Mouse (Mus musculus) cerebellum, adult 9-10 months (tissue): ENCODE measurements at regions not wholly inside any gene's neighbourhood (a gene's known extent, or its start where the extent isn't known, plus 50 kb on each side); places are given as distances from the start of the nearest gene placed in this dataset.

Experiments used
- DNase-seq: peaks from one replicate; pipeline ENCODE4 v3.0.0; 2022

DNA sequence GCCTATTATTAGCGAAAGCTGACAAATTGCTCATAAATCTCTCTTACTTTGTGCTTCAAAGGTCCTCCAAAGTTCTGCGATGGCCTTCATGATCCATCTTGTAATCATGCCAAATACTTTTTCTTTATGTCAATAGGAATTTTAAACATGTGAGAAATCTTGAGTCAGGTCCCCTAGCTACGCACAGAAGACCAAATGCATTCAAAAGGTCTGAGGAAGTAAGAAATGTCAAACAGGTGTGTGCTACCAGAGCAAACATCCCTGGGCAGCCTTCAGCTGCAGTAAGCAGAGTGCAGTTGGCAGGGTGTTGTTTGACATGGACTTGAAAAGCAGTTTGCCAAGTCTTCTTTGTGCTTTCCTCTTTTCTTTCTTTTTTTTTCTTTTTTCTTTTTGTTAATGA is 125.2 kb upstream of the Pkn2 start:
- no peak for DNase-seq

- DNase-seq, result no peak
Measured at GRCm38 (mm10) chr3:143001952-143002351, 120.1 kb upstream of the Pkn2 start.

DNA sequence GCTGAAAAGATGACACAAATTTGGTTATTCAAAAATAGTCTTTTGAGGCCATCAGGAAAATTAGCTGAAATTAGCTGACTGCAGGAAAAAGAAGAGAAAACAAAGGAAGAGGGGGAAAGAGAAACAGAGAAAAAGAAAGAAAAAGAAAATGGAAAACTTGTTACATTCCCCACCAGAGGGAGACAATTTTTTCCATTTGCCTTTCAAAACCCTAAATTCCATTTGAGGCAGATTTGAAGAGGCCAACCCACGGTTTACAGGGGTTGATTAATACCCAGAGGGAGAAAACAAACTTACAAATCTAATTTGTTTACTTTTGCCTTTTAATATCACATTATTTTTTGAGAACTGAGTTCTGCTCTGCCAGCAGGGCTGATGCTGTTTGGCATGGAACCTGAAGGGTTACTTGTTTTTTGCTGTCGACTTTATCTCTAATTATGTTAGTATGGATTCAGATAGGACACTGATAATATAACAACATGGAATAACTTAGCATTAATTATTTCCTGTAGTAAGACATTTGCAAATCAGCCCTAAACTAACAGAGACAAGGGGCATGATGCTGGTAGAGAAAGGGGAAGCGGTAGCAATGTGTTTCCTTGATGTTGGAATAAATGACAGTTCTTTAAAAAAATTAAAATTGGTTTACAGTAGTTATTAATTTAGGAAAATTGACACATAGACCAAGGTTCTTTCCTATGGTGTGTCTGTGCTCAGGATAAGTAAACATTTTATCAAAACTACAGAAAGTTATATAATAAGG is 114.4 kb upstream of the Pkn2 start:
- DNase-seq, result no peak

DNA sequence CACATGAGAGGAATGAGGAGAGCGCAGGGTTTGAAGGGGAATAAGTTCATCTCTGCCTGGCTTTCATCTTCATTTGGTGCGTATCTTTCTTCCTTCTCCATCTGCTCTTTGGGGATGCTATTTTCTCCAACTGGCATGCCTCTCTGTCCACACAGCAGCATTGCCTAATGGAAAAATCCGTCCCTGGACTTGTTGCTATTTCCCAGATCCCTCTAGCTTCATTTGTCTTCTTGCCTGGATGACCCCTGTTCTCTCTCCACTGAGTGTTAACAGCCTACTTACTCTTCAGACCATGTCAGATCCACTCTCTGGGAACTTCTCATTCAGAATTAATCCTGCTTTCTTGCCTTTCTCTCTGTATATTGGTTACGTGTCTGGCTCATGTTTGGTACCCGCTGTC is 102.7 kb upstream of the Pkn2 start:
- DNase-seq, result no peak

DNA sequence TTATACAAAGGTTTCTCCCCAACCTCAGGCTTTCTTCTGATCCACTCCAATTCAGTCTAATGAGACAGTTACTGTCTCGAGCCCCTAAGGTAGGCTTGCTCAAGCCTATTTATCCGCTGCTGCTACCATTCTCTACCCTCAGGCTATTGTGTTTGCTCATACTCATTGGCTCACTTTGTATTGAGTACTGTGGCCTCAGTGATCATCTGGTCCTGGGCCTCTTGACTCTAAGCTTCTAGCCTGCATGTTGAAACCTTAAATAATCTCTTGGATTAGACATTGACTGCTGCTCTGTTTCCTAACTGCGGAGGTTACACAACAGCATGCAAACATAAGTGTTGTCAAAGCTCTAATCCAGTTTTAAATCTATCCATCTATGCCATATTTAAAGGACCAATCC is 99.4 kb upstream of the Pkn2 start:
- DNase-seq, result no peak

DNA sequence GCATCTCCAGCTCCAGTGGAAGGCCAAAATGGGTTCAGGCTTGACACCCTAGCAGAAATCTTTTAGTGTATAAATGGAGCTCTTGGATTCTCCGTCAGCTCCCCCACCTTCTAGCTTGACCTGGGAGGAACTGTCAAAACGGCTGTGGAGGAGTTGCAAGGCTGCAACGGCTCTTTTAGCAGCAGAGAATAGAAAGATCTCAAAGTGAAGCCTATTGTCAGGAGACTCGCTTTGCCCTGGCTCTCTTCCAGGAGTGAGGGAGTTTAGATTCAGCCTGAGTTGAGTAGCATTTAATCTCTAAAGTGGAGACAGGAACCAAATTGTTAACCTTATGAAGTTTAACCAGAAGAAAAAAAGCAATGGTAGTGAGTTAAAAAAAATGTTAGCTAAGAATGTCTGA is 97.4 kb upstream of the Pkn2 start:
- DNase-seq, result no peak

DNA sequence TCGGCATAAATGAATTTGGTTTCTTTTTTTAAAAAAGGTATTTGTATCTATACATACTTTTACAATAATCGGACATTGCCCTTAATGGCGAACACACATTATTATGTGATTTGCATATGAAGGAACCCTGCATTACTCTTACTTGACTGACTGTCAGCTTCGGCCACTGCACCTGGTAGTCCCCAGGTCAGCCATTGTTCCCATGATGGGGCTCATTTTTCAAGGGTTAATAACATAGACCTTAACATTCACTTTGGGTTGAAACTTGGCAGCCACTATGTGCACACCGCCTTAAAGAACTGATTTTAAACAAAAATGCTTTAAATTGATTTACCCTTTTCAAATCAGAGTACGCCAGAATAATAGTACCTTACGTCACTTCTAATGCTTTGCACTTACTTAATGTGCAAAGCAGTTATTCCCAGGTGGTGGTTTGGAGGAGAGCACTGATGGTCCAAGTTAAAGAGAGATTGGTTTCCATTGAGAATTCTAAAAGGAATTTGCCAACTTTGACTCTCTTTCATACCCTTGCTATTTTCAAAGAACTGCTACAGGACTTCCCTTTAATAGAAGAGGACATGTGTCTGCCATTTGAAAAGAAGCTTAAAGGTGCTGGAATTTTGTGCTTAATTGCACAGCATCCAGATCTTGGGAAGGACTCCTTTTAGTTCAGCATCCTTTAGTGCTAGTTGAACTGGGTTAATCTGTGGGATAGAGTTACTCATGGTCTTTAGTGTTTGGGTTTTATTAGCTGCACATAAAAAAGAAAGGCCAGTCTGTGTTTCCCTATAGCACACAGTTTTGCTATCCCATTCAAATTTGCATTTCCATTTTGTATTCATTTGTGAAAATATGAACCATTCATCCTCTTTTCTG is 95.0 kb upstream of the Pkn2 start:
- no peak for DNase-seq

DNA sequence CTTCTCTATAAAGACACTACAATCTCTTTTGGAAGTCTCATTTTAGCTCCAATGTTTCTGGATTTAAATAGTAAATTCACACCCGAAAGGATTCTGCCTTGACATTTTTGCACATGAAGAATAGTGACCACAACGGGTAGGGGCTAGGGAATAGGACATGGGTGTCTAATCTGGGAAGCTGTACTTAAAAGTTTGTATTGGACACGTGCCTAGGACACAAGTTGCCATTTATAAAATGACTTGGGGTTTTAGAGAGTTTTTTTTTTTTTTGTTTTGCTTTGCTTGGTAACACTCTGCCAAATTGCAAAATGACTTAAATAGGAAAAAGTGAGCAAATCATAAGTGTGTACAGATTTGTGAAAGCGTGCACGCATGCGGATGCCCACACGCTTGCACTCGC is 93.8 kb upstream of the Pkn2 start:
- DNase-seq, result no peak

GRCm38 (mm10) chr3:142969501-142969900 is 87.7 kb upstream of the Pkn2 start:
- no peak for DNase-seq

DNA sequence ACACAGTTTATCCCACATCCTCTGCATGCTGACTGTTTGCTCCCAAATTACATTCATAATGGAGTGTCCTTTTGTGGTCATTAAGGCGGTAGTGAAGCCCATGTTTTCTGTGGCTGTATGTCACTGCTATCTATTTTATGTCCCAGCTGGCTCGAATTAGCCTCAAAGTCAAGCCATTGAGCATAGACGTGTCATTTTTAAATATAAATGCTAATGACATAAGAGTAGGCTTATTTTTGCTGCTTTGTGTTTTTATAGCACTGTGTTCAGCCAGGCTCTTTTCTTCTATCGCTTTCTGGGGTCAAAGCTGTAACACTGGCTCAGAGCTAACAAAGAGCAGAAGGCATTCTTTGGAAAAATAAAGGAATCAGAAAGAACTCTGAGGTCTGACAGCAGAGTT is 83.8 kb upstream of the Pkn2 start:
- DNase-seq, result no peak

GRCm38 (mm10) chr3:142963818-142964372 is 82.1 kb upstream of the Pkn2 start:
- DNase-seq, result no peak

GRCm38 (mm10) chr3:142957768-142958167 is 76.0 kb upstream of the Pkn2 start:
- DNase-seq, result no peak

GRCm38 (mm10) chr3:142948771-142949170 is 67.0 kb upstream of the Pkn2 start:
- peak; percentile 18 for DNase-seq

DNA sequence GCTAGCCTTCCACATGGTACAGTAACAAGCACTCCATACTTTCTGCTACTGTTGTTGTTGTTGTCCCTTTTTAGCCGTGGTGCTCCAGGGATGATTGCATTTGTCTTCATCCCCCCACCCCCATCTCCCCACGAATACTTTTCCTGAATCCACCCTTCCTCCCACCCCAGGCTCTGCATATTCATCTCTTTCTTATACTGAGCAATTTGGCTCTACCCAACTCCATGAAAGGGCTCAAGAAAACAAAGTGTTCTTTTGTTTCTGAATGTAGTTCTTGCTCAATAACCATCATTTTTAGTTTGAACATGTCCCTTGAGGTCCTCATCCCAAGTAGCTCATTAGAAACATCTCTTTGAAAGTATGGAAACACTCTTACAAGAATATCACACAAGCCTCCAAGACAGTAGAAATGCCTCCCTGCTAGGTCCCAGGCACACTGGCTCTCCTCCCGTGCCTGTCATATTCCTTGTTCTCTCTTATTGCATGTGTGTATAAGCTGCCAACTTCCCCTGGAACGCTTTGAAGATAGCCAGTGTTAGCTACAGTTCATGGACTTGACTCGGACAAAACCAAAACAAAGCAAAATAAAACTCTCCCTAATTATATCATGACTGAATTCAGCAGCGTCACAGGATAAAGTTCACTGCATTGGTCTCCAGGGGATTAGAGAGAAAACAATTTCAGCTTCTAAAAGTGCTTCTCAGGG is 59.7 kb upstream of the Pkn2 start:
- no peak for DNase-seq

DNA sequence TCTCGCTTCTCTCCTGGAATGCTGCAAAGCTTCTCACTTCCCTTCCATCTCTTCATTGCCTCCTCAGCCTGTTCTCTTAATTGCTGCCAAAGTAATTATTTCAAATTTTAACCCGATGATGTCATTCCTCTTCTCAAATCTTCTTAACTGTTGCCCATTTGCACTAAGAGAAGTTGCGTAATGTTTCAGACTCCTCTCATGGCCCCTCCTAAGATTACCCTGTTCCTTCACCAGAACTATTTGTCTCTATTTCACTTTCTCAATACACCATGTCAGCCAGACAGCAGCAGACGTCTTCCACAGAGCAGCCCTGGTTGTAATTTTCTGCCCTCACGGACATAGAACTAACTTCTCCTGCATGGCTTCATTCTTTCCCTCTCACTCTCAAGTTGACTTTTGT is 59.1 kb upstream of the Pkn2 start:
- DNase-seq, result no peak

- DNase-seq, result no peak
Measured at GRCm38 (mm10) chr3:142939773-142940172, 58.0 kb upstream of the Pkn2 start.

DNA sequence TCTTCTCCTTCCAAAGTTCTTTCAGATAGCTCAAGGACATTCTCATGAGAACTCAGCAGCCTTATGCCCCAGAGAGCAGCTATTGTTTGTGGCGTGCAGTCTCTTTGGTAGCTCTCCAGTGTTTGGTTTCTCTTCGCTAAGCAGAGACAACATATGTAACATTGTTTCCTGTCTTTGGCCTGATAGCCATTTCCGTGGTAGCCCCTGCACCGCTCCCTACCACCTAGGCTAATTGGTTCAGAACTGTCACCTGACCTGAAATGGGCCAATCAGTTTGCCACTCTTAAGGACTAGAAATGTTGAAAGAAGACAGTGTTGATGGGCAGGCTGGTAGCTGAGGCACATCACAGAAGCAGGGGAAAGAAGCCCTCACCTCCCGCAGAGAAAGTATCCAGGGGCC is 54.1 kb upstream of the Pkn2 start:
- DNase-seq, result no peak

DNA sequence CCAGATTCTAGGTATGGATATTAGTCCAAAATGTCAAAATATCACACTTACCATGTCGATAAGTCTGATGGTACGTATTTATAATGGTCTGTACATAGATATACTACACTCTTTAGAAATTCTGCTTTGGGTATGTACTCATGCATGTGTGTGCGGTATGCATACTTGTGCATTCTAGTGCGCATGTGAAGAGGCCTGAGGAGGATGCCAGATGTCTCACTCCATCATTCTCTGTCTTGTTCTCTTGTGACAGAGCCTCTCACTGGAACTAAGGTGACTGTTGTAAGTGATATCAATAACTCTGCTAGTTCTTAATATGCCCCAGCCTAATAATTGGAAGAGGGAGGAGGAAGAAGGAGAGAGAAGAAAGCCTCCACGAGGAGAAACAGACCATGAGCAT is 52.5 kb upstream of the Pkn2 start:
- no peak for DNase-seq

- DNase-seq, result no peak
Measured at GRCm38 (mm10) chr3:142933684-142934259, 52.0 kb upstream of the Pkn2 start.
